In the genomic region with DNA sequence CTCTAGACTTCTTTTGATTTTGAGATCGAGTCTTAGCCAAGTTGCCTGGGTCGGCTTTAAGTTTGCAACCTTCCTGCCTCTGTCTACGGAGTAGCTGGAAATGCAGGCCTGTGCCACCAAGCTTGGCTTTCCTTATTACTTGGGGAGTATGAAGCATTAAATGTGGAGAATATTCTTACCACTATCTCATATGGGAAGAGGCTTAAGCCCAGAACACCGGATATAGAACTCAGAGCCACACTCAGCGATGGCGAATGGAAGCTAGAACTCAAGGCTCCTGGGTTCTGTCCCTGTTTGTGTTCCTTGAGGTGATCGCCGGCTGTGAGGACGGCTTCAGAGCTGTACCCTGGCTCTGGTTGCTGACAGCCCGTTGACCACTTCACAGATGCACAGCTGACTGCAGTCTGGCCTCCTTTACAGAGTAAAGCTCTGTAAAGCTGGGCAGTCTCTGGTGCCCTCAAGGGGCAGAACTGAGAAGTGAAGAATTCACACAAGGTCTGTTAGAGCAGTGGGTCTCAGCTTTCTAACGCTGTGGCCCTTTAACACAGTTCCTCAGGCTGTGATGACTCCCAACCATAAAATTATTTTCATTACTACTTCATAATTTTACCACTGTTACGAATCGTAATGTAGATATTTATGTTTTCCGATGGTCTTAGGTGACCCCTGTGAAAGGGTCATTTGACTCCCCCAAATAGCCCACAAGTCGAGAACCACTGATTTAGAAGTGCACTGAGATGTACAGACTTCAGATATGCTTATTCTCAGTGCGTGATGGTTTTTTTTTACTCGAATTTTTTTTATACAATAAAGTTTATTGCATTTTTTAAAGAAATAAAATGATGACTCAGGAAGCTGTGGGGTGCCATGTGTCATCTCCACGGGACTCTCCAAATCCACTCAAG, we compare ENCODE assay signal across 8 mouse cellular contexts. TPM values are rescaled to one million over a fixed set of nuclear protein-coding genes. Genes with fewer than 3 reads are reported as not detected.
DNase-seq lines count a peak whose midpoint lies in the region; ATAC-seq and TF ChIP-seq lines count a peak whose summit lies in the region.

No protein-coding gene starts in this region.

- H3K9ac ChIP-seq in ES-Bruce4 (ENCODE audit: low read depth, poor library complexity, severe bottlenecking): no peak overlapping the region
- no peak overlapping the region for H3K9ac ChIP-seq in liver, postnatal 0 days (replicated peaks)
- H3K9ac ChIP-seq in neural tube, embryonic 14.5 days (replicated peaks; ENCODE audit: low read depth, low read length): no peak overlapping the region

- peak; percentile 58 for TF ChIP-seq CTCF in ES-Bruce4 (IDR thresholded peaks at IDR 0.05; ENCODE audit: low read depth, low read length)
- peak; percentile 97 for TF ChIP-seq CTCF in liver, postnatal 0 days (IDR thresholded peaks at IDR 0.05; ENCODE audit: low read depth)

- no peaks in the 10 kb centered on the region; the same call in 1 of the 2 replicates for H3K9me3 ChIP-seq in ES-Bruce4 (replicated peaks; ENCODE audit: control insufficient read depth, insufficient read depth, low read length, poor library complexity, severe bottlenecking)
- H3K9me3 ChIP-seq in liver, postnatal 0 days (ENCODE audit: low read length): no peaks in the 10 kb centered on the region
- H3K9me3 ChIP-seq in neural tube, embryonic 14.5 days (ENCODE audit: control insufficient read depth, low read length): no peaks in the 10 kb centered on the region

- no peak overlapping the region for H3K4me3 ChIP-seq in ES-Bruce4 (ENCODE audit: low read depth, low read length)
- H3K4me3 ChIP-seq in liver, postnatal 0 days (ENCODE audit: low read depth, low read length): no peak overlapping the region
- no peak overlapping the region for H3K4me3 ChIP-seq in neural tube, embryonic 14.5 days (ENCODE audit: low read depth, low read length)

- intact Hi-C loops in heart, postnatal 10 days (cut with DNase I): loop anchor here (1.0 to 5.0 kb wide), 2 partner anchors 320 to 396 kb away; partner anchors contain the start of gene Uhmk1

- ATAC-seq in liver, postnatal 0 days: peak; percentile 46; the same call in 1 of the 2 replicates
- ATAC-seq in neural tube, embryonic 14.5 days (ENCODE audit: low read depth): peak; percentile 99

- no peaks in the 10 kb centered on the region for H3K4me1 ChIP-seq in ES-Bruce4 (ENCODE audit: control insufficient read depth, insufficient read depth, low read length)
- peaks cover 18% of the 10 kb centered on the region for H3K4me1 ChIP-seq in liver, postnatal 0 days (ENCODE audit: insufficient read depth)
- no peaks in the 10 kb centered on the region for H3K4me1 ChIP-seq in neural tube, embryonic 14.5 days (ENCODE audit: control insufficient read depth, insufficient read depth, low read length)

- no peak for TF ChIP-seq EP300 in ES-Bruce4 (IDR thresholded peaks at IDR 0.05; ENCODE audit: insufficient read depth, low read depth, low read length)
- no peak for TF ChIP-seq EP300 in liver, postnatal 0 days (IDR thresholded peaks at IDR 0.05; ENCODE audit: low read depth)

- TF ChIP-seq POLR2A in ES-Bruce4 (IDR thresholded peaks at IDR 0.05; ENCODE audit: insufficient read depth, low read length): no peak

- DNase-seq in brain, embryonic 18.5 days (ENCODE audit: low read depth, low spot score): peak; percentile 49
- DNase-seq in fibroblast of lung, adult 2 months (ENCODE audit: low read depth): peak; percentile 25
- DNase-seq in heart, postnatal 10 days: peak; percentile 81 to 84
- peak; percentile 84 to 88 for DNase-seq in kidney, postnatal 4 days
- DNase-seq in liver, postnatal 0 days: peak; percentile 71
- DNase-seq in thymus, postnatal 0 days (ENCODE audit: low spot score): peak; percentile 13

- WGBS in liver, postnatal 0 days (ENCODE audit: insufficient replicate concordance): 60% methylated on average over 18 of the region's 18 CpGs
- 62% methylated on average over 18 of the region's 18 CpGs for WGBS in neural tube, embryonic 14.5 days

- no peak overlapping the region for H3K4me2 ChIP-seq in liver, postnatal 0 days (ENCODE audit: low read depth, low read length)
- no peak overlapping the region for H3K4me2 ChIP-seq in neural tube, embryonic 14.5 days (ENCODE audit: low read depth, low read length)

- no peaks in the 10 kb centered on the region for H3K36me3 ChIP-seq in ES-Bruce4 (ENCODE audit: control insufficient read depth, insufficient read depth, low read length, poor library complexity, severe bottlenecking)
- no peaks in the 10 kb centered on the region for H3K36me3 ChIP-seq in liver, postnatal 0 days (replicated peaks; ENCODE audit: insufficient read depth, low read length)
- no peaks in the 10 kb centered on the region for H3K36me3 ChIP-seq in neural tube, embryonic 14.5 days (ENCODE audit: control insufficient read depth, insufficient read depth, low read length)

- H3K27ac ChIP-seq in ES-Bruce4 (ENCODE audit: insufficient read depth, low read length): no peak overlapping the region
- no peak overlapping the region for H3K27ac ChIP-seq in liver, postnatal 0 days (ENCODE audit: low read depth)
- no peak overlapping the region for H3K27ac ChIP-seq in neural tube, embryonic 14.5 days (ENCODE audit: low read depth, low read length)

- no peaks in the 10 kb centered on the region for H3K27me3 ChIP-seq in ES-Bruce4 (ENCODE audit: control insufficient read depth, insufficient read depth, low read length, poor library complexity, severe bottlenecking)
- H3K27me3 ChIP-seq in liver, postnatal 0 days (ENCODE audit: insufficient read depth, low read length): no peaks in the 10 kb centered on the region
- no peaks in the 10 kb centered on the region for H3K27me3 ChIP-seq in neural tube, embryonic 14.5 days (ENCODE audit: control insufficient read depth, insufficient read depth, low read length)

RNA-seq across cellular contexts. Expression of gene Nos1ap, which starts 23.6 kb away (rescaled TPM):
- 4.6 and 5.8 TPM in 2 replicates for polyA plus RNA-seq in ES-Bruce4 (2011; ENCODE audit: insufficient read depth, insufficient read length, low read depth, missing spikeins)
- 10 to 100 TPM; 17.7 to 22.5 TPM for total RNA-seq in heart, postnatal 10 days (2021)
- polyA plus RNA-seq in liver, postnatal 0 days (2015; fragmentation: Nextera tagmentation; extraction: Ambion mirVana): 6.0 and 6.5 TPM in 2 replicates
- 18.8 and 19.1 TPM in 2 replicates for polyA plus RNA-seq in neural tube, embryonic 14.5 days (2014; fragmentation: Nextera tagmentation; extraction: Ambion mirVana)
- 0.86 and 1.8 TPM in 2 replicates for polyA plus RNA-seq in thymus, postnatal 0 days (2015; fragmentation: Nextera tagmentation; extraction: Ambion mirVana)

RNA-seq across cellular contexts. Expression of gene Olfml2b, which starts 31.1 kb away (rescaled TPM):
- 1.3 and 2.6 TPM in 2 replicates for polyA plus RNA-seq in ES-Bruce4 (2011; ENCODE audit: insufficient read depth, insufficient read length, low read depth, missing spikeins)
- 10 to 100 TPM; 23.4 to 26.6 TPM for total RNA-seq in heart, postnatal 10 days (2021)
- 2.3 and 2.9 TPM in 2 replicates for polyA plus RNA-seq in liver, postnatal 0 days (2015; fragmentation: Nextera tagmentation; extraction: Ambion mirVana)
- 3.6 and 10.0 TPM in 2 replicates for polyA plus RNA-seq in neural tube, embryonic 14.5 days (2014; fragmentation: Nextera tagmentation; extraction: Ambion mirVana)
- polyA plus RNA-seq in thymus, postnatal 0 days (2015; fragmentation: Nextera tagmentation; extraction: Ambion mirVana): 1.7 and 2.7 TPM in 2 replicates

Comparison
In these comparisons a context has a peak if more than half of its experiments do, and no peak if none do; other contexts are left out.
1. DNase-seq: peak in every context shown above with its lines; median percentile 86 in kidney, postnatal 4 days; 82 in heart, postnatal 10 days; 71 in liver, postnatal 0 days; 49 in brain, embryonic 18.5 days; 25 in fibroblast of lung, adult 2 months; 13 in thymus, postnatal 0 days.